Mouse (Mus musculus): ENCODE data around the gene Grn.

The Grn gene

DNA sequence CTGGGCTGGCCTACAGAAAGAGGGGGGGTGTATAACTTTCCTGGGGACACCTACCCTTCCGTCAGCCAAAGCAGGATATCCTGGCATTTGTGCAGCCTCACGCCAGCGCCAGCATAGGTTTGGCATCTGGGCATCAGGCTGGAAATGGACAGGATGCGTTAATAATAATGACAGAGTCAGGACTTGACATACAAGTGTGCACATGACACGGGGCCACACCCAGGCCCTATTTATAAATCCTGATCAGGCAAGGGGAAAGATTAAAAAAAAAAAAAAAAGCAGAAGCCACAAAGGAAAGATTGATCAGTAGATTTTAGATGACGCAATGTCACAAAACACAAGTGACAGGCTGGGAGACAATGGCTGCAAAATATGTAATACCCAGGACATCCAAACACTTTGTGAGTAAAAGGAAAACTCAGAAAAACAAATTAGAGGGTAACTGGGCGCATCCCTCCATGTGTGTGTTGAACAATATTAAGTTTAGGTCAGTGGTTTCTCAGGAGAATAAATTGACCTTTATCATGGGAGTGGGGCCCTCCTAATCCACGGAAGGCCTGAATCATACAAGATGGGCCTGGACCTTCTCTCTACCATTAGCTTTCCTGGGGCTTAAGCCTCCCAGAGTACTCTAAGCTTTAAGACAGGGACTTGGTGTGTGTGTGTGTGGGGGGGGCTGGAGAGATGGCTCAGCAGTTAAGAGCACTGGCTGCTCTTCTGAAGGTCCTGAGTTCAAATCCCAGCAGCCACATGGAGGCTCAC is 4.4 kb upstream of the Grn start:
- no peak for DNase-seq (ENCODE audit: low spot score in 2 of 2)

GRCm38 (mm10) chr11:102428981-102429540 is 1.1 kb upstream of the Grn start:
- no peak for DNase-seq (ENCODE audit: low spot score in 2 of 2)

- DNase-seq (ENCODE audit: low spot score in 2 of 2): no peak
Observed at GRCm38 (mm10) chr11:102429551-102429950, 564 bp upstream of the Grn start.

- DNase-seq (ENCODE audit: low spot score in 2 of 2): peak in 1 of 2 experiments; percentile 78
Observed at GRCm38 (mm10) chr11:102431018-102431645, 1.0 kb downstream of the Grn start.

GRCm38 (mm10) chr11:102431728-102432114 is 1.6 kb downstream of the Grn start:
- no peak for DNase-seq (ENCODE audit: low spot score in 2 of 2)

DNA sequence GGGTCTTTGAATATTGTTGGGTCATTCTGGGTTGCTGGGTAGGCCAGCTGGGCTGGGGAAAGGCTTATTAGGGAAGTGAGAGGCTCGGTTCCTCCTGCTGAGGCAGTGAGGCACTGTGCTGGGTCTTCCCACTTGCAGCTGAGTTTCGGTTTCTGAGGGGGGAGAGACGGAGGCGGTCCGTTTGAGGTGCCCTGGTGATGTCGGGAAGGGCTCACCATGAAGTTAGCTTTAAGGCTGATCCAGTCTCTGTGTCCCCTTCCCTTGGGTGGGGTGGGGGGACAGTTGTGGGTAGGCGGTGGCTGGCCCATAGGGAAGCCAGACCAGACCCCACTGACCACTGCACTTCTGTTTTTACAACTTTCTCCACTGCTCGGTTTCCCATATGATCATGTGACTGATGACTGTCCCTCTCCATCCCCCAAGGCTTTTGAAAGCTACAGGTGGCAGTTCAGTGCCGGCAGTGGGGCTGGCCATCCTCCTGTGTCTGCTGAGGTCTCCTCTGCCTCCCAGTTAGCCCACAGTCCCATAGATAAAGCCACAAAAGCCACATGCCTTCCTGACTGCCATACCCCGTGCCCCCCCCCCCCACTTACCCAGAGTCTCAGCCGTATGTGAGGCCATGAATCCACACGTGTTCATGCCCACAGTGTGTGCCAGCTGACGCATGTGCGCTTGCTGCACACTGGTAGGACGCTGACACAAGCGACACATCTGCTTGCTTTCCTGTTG is 2.2 kb downstream of the Grn start:
- peak in 1 of 2 experiments; percentile 24 for DNase-seq (ENCODE audit: low spot score in 2 of 2)

GRCm38 (mm10) chr11:102432896-102433295 is 2.8 kb downstream of the Grn start:
- no peak for DNase-seq (ENCODE audit: low spot score in 2 of 2)

DNA sequence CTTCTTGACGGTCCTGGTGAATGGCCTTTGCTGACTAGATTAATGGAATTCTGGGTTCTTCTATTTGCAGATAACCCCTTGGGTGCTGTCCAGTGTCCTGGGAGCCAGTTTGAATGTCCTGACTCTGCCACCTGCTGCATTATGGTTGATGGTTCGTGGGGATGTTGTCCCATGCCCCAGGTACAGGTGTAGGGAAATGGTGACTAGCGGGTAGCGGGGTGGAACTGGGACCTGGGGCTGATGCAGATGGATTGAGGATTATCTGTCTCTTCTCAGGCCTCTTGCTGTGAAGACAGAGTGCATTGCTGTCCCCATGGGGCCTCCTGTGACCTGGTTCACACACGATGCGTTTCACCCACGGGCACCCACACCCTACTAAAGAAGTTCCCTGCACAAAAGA is 3.8 kb downstream of the Grn start:
- DNase-seq (ENCODE audit: low spot score in 2 of 2): no peak

GRCm38 (mm10) chr11:102434406-102434805 is 4.3 kb downstream of the Grn start:
- DNase-seq (ENCODE audit: low spot score in 2 of 2): peak; percentile 81 to 87

- DNase-seq (ENCODE audit: low spot score in 2 of 2): no peak
Observed at GRCm38 (mm10) chr11:102434816-102435705, 4.9 kb downstream of the Grn start.

- DNase-seq (ENCODE audit: low spot score in 2 of 2): peak in 1 of 2 experiments; percentile 40
Observed at GRCm38 (mm10) chr11:102435754-102436470, 5.8 kb downstream of the Grn start.

GRCm38 (mm10) chr11:102436471-102436790 is 6.3 kb downstream of the Grn start:
- no peak for DNase-seq (ENCODE audit: low spot score in 2 of 2)

DNA sequence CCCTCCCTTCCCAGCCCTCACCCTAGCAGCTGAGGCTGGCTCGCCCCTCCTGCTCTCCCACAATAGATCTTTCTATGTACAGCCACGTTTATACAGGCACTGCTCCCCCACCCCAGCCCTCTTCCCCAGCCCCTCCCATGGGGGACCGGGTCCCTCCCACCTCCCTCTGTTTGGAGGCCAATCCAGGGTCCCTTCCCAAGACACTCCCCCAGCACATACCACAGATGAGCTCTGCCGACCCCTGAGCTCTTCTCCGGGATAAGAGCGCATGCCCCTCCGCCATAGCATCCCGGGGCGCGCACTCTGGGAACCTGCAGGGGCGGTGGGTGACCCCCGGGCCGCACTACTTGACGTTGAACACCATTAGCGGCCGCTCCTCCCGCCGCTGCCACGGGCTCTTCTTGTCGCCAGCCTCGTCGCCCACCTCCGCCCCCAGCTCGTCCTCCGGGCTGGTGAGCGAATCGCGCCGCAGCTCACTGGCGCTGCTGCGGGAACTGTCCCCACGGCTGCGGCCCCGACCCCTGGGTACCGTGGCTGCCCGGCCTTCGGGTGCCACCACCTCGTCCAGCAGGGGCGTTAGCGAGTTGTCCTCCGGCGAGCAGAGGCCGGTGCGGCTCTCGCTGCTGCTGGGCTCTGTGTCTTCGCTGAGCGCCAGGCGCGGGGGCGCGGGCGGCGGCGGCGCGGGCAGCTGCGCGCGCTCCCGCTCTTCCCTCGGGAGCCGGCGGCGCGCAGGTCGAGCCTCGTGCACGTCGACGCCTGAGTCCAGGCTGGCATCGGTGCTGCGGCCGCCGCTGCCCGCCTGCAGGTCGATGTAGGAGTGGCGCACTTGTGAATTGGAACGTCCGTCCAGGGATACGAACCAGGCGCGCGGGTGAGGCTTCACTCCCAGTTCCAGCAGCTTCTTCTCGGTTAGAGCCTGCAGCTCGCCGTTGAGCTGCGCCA is 7.3 kb downstream of the Grn start:
- peak in 1 of 2 experiments; percentile 72 for DNase-seq (ENCODE audit: low spot score in 2 of 2)

GRCm38 (mm10) chr11:102438212-102439092 is 8.3 kb downstream of the Grn start:
- DNase-seq (ENCODE audit: low spot score in 2 of 2): peak in 1 of 2 experiments; percentile 83

DNA sequence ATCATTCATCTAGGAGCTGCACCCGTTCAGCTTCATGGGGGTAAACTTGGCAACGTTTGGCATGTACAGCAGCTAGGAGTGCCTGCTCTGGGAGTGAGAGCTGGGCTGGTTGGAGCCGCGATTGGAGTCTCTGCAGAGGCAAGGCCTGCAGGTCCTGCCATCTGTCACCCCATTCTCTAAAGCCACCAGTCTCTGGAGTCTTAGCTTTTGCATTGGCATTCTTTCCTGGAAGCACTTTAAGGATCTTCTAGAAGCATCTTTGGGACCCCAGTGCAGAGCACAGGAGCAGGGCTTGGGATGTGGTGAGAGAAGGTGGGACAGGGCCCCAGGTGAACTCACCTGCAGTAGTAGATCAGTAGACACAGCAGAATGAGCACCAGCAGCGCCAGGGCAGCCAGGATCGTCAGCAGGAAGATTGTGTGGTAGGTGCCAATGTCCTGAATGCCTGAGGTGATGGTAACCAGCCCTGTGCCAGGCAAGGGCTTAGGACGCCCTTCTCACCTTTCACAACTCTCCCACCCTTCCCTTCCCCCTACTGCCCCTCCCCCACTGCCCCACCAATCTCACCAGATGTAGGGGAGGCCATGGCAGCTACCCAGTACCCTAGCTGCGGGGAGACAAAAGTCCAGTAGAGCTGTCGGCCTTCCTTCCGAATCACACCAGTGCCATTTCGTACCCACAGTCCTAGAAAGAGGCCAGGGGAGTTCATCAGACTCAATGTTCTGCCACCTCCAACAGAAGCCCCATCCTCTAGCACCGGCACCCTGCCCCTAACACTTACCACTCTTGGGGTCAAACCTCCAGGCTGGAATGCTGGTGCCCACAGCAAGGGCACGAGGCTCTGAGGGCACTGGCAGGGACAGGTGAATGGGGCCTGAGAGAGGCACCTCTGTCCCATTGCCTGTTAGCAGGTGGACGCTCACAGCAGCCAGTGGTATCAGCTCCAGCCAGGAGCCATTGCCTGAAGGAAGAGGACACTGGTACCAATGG is 9.3 kb downstream of the Grn start:
- DNase-seq (ENCODE audit: low spot score in 2 of 2): no peak

- DNase-seq (ENCODE audit: low spot score in 2 of 2): no peak
Observed at GRCm38 (mm10) chr11:102440255-102440654, 10.1 kb downstream of the Grn start.

GRCm38 (mm10) chr11:102441434-102441833 is 11.3 kb downstream of the Grn start:
- DNase-seq (ENCODE audit: low spot score in 2 of 2): no peak

Data from frontal cortex, postnatal 10 days (tissue).